Mouse (Mus musculus) layer of hippocampus, adult 6 months (tissue): ENCODE measurements around the gene Olfr338. TPM values are rescaled to one million over a fixed set of nuclear protein-coding genes. Genes with fewer than 3 reads are reported as not detected.

ENCODE experiments used
- long read RNA-seq, 2 experiments: library from polyadenylated mRNA; unstranded; transcript quantifications; one replicate each; pipeline ENCODE4 v2.0.0; 2019 to 2020
- polyA plus RNA-seq: library from polyadenylated mRNA; unstranded; fragments of <200 nt; fragmentation: Nextera tagmentation; gene quantifications from 2 replicates; pipeline ENCODE4 v1.2.3, GENCODE M21; 2021

Olfr338 gene
- not detected in 2 replicates for polyA plus RNA-seq
- long read RNA-seq, experiment 1 = 0 reads
- long read RNA-seq, experiment 2 = 0 reads

GRCm38 (mm10) chr2:36373219-36373618 lies at the start of gene Olfr338:
Gene Olfr338 (plus strand): TSS chr2:36373519.

GRCm38 (mm10) chr2:36418647-36419046 lies 45.3 kb downstream of the Olfr338 start, which contains the start of gene Olfr339:
Gene Olfr339 (plus strand): TSS chr2:36418947.

Other genes starting within 250 kb of the Olfr338 start
- 20.8 and 23.4 TPM in 2 replicates for gene Mrrf, start 237.1 kb upstream of the Olfr338 start, polyA plus RNA-seq
- gene Rbm18, start 236.7 kb upstream of the Olfr338 start, polyA plus RNA-seq = 35.0 and 36.9 TPM in 2 replicates
- gene Ptgs1, start 143.1 kb upstream of the Olfr338 start, polyA plus RNA-seq = 12.1 and 16.1 TPM in 2 replicates
- gene Olfr339, start 45.4 kb downstream of the Olfr338 start, polyA plus RNA-seq = not detected in 2 replicates
- not detected in 2 replicates for gene Olfr340, start 79.1 kb downstream of the Olfr338 start, polyA plus RNA-seq
- not detected in 2 replicates for gene Olfr341, start 108.9 kb downstream of the Olfr338 start, polyA plus RNA-seq
- gene Olfr342, start 151.5 kb downstream of the Olfr338 start, polyA plus RNA-seq = not detected in 2 replicates
- not detected in 2 replicates for gene Olfr344, start 193.1 kb downstream of the Olfr338 start, polyA plus RNA-seq